Mouse (Mus musculus): ENCODE measurements around the gene Gpr21. TPM values are rescaled to one million over a fixed set of nuclear protein-coding genes. Genes with fewer than 3 reads are reported as not detected.

Gene Gpr21
- polyA plus RNA-seq, 1 experiment = 0.07 TPM

DNA sequence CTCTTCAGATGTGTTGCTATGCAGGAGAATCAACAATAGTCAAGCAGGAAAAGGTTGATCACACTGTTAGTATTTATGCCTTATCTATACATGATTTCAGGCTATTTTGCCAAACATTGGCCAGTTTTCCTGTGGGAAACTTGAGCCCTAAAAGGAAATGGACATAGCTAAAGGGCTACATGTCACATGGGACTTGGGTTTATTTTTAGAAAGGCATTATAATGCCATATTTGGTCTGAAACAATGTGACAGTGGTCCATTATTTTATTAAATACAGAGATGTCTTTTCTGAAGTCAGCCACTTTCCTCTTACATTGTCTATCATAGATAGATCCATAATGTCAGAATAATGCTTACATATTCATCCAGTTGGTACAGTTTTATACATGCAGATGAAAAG is 11.5 kb downstream of the Gpr21 start:
- Histone ChIP-seq H3K27me3 (ENCODE audit: control insufficient read depth, insufficient read depth, insufficient read length) (no peaks in the 10 kb centered on the region), H3K79me2 (ENCODE audit: control insufficient read depth, insufficient read depth) (no peaks in the 10 kb centered on the region), H3K4me2 (ENCODE audit: low read depth) (no peak overlapping the region), H3K36me3 (ENCODE audit: control insufficient read depth, insufficient read depth) (peaks cover 8% of the 10 kb centered on the region), H3ac (ENCODE audit: control insufficient read depth, insufficient read length) (no peak overlapping the region), H3K4me3 (no peak overlapping the region)
- TF ChIP-seq POLR2A (IDR thresholded peaks at IDR 0.05; ENCODE audit: insufficient read length, low read depth) = no peak
- no peak for TF ChIP-seq MYOG (IDR thresholded peaks at IDR 0.05; ENCODE audit: control insufficient read depth in 1 of 3, insufficient read depth in 1 of 3, insufficient read length in 2 of 3, low read depth in 2 of 3)

DNA sequence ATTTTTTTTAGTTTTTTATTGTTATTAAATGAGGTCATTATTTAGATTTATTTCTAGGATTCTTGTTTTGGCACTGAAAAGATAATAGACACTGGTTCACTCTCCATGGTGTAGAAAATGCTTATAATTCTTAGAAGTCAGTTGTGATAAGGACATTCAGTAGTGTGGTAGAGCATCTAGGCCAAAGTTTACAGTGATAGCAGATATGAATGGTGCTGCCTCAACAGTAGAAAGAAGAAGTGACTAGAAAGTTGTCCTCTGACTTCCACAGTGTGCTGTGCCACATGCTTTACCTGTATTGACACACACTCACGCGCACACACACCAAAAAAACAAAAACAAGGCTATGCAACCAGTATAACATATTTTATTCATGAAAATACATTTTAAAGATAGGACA is 13.3 kb downstream of the Gpr21 start:
- no peaks in the 10 kb centered on the region for H3K27me3 ChIP-seq (ENCODE audit: control insufficient read depth, insufficient read depth, insufficient read length)
- no peak for TF ChIP-seq POLR2AphosphoS2 (IDR thresholded peaks at IDR 0.05; ENCODE audit: insufficient read length, low read depth)
- no peak for TF ChIP-seq SRF (IDR thresholded peaks at IDR 0.05; ENCODE audit: control insufficient read depth, insufficient read length, low read depth)
- no peak for TF ChIP-seq MYOD1 (IDR thresholded peaks at IDR 0.05; ENCODE audit: control insufficient read depth in 1 of 3, insufficient read length in 2 of 3, low read depth in 2 of 3)
- no peak for TF ChIP-seq USF1 (IDR thresholded peaks at IDR 0.05; ENCODE audit: low read depth)
- no peak for TF ChIP-seq MYOG (IDR thresholded peaks at IDR 0.05; ENCODE audit: control insufficient read depth in 1 of 3, insufficient read depth in 1 of 3, insufficient read length in 2 of 3, low read depth in 2 of 3)
- TF ChIP-seq POLR2A (IDR thresholded peaks at IDR 0.05; ENCODE audit: insufficient read length, low read depth) = no peak
- TF ChIP-seq TCF12 (IDR thresholded peaks at IDR 0.05; ENCODE audit: insufficient read depth, poor library complexity, severe bottlenecking) = no peak
- TF ChIP-seq REST (IDR thresholded peaks at IDR 0.05; ENCODE audit: insufficient read depth, insufficient read length) = no peak
- TF ChIP-seq CEBPB (IDR thresholded peaks at IDR 0.05; ENCODE audit: insufficient read depth, poor library complexity, severe bottlenecking) = no peak
- TF ChIP-seq TCF3 (IDR thresholded peaks at IDR 0.05; ENCODE audit: insufficient read length, low read depth) = no peak
- no peak for TF ChIP-seq MAX (IDR thresholded peaks at IDR 0.05; ENCODE audit: low read depth)
- TF ChIP-seq E2F4 (IDR thresholded peaks at IDR 0.05; ENCODE audit: insufficient read depth) = no peak

DNA sequence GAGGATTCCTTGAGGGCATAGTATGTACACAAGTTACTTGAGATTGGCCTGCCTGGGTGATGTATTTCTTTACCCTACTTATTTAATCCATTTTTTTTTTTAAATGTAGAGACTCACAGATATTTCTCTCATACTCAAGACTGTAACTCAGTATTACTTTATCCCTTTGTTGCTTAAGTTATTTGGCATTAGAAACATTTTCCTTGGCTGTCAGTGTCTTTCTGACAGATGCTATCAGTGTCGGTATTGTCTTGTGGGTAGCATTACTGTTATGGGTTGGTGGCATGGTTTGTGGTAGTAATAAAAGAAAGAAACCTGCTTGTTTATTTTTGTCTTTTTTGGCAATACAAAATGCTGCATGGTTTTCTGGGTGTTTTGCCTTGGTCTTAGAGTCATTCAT is 14.6 kb downstream of the Gpr21 start:
- TF ChIP-seq CEBPB (IDR thresholded peaks at IDR 0.05; ENCODE audit: insufficient read depth, poor library complexity, severe bottlenecking) (no peak), SRF (IDR thresholded peaks at IDR 0.05; ENCODE audit: control insufficient read depth, insufficient read length, low read depth) (no peak), REST (IDR thresholded peaks at IDR 0.05; ENCODE audit: insufficient read depth, insufficient read length) (no peak), POLR2AphosphoS2 (IDR thresholded peaks at IDR 0.05; ENCODE audit: insufficient read length, low read depth) (no peak), USF1 (IDR thresholded peaks at IDR 0.05; ENCODE audit: low read depth) (no peak), MYOG (IDR thresholded peaks at IDR 0.05; ENCODE audit: control insufficient read depth in 1 of 3, insufficient read depth in 1 of 3, insufficient read length in 2 of 3, low read depth in 2 of 3) (no peak), MYOD1 (IDR thresholded peaks at IDR 0.05; ENCODE audit: control insufficient read depth in 1 of 3, insufficient read length in 2 of 3, low read depth in 2 of 3) (no peak), POLR2A (IDR thresholded peaks at IDR 0.05; ENCODE audit: insufficient read length, low read depth) (no peak), TCF3 (IDR thresholded peaks at IDR 0.05; ENCODE audit: insufficient read length, low read depth) (no peak), MAX (IDR thresholded peaks at IDR 0.05; ENCODE audit: low read depth) (no peak), TCF12 (IDR thresholded peaks at IDR 0.05; ENCODE audit: insufficient read depth, poor library complexity, severe bottlenecking) (no peak), E2F4 (IDR thresholded peaks at IDR 0.05; ENCODE audit: insufficient read depth) (no peak)
- Histone ChIP-seq H3K79me2 (ENCODE audit: control insufficient read depth, insufficient read depth) (no peaks in the 10 kb centered on the region), H3K4me3 (no peak overlapping the region), H3K36me3 (ENCODE audit: control insufficient read depth, insufficient read depth) (peaks cover 30% of the 10 kb centered on the region), H3K4me2 (ENCODE audit: low read depth) (no peak overlapping the region), H3K27me3 (ENCODE audit: control insufficient read depth, insufficient read depth, insufficient read length) (no peaks in the 10 kb centered on the region), H3ac (ENCODE audit: control insufficient read depth, insufficient read length) (no peak overlapping the region)

More for the DNA sequence above, 13.3 kb downstream of the Gpr21 start:
- Histone ChIP-seq H3K79me2 (ENCODE audit: control insufficient read depth, insufficient read depth) (no peaks in the 10 kb centered on the region), H3ac (ENCODE audit: control insufficient read depth, insufficient read length) (no peak overlapping the region), H3K36me3 (ENCODE audit: control insufficient read depth, insufficient read depth) (peaks cover 24% of the 10 kb centered on the region), H3K4me2 (ENCODE audit: low read depth) (no peak overlapping the region), H3K4me3 (no peak overlapping the region)

DNA sequence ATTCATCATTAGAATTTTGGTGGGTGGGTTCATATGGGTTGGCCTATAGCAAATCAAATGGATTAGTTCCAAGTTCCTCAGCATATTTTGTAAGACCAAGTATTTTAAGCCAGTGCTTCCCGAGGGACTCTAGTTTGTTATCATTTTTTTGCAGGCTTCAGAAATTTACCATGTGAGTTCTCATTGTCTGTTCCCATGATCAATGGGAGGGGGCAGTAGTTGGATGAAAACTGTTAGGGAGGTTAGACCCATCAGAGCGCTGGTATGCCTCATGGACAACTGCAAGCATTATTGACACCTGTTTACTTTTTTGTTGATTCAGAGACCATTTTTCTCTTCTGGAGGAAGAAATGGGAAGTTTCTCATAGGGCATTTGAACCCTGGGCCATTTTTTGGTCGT is 15.5 kb downstream of the Gpr21 start:
- Histone ChIP-seq H3K4me3 (no peak overlapping the region), H3K36me3 (ENCODE audit: control insufficient read depth, insufficient read depth) (peaks cover 38% of the 10 kb centered on the region), H3ac (ENCODE audit: control insufficient read depth, insufficient read length) (no peak overlapping the region), H3K79me2 (ENCODE audit: control insufficient read depth, insufficient read depth) (no peaks in the 10 kb centered on the region), H3K4me2 (ENCODE audit: low read depth) (no peak overlapping the region), H3K27me3 (ENCODE audit: control insufficient read depth, insufficient read depth, insufficient read length) (no peaks in the 10 kb centered on the region)
- no peak for TF ChIP-seq POLR2A (IDR thresholded peaks at IDR 0.05; ENCODE audit: insufficient read length, low read depth)
- TF ChIP-seq MAX (IDR thresholded peaks at IDR 0.05; ENCODE audit: low read depth) = no peak
- TF ChIP-seq TCF12 (IDR thresholded peaks at IDR 0.05; ENCODE audit: insufficient read depth, poor library complexity, severe bottlenecking) = no peak
- no peak for TF ChIP-seq POLR2AphosphoS2 (IDR thresholded peaks at IDR 0.05; ENCODE audit: insufficient read length, low read depth)
- no peak for TF ChIP-seq MYOG (IDR thresholded peaks at IDR 0.05; ENCODE audit: control insufficient read depth in 1 of 3, insufficient read depth in 1 of 3, insufficient read length in 2 of 3, low read depth in 2 of 3)

DNA sequence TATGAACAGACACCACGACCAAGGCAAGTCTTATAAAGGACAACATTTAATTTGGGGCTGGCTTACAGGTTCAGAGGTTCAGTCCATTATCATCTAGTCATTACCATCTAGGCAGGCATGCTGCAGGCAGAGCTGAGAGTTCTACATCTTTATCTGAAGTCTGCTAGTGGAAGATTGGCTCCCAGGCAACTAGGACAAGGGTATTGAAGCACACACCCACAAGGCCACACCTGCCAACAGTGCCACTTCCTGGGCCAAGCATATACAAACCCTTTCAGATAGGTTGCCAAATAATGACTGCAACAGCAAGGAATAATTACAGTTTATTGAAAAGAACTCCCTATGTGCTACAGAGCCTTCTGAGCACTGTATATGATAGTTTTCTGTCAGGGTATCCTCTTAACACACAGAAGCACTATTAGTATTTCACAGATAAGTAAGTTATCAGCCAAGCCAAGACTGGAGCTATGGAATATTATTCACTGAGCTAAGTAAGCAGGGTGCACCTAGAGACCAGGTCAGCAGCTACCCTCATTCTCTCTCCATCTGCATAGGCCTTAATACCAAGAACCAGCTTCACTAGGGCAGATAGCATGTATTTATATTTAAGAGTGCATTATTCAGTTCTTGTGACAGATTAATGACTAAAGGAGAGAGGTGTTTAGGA is 33.3 kb downstream of the Gpr21 start:
- TF ChIP-seq REST (IDR thresholded peaks at IDR 0.05; ENCODE audit: insufficient read depth, insufficient read length) = no peak
- Histone ChIP-seq H3K4me3 (no peak overlapping the region), H3K27me3 (ENCODE audit: control insufficient read depth, insufficient read depth, insufficient read length) (no peaks in the 10 kb centered on the region), H3K79me2 (ENCODE audit: control insufficient read depth, insufficient read depth) (no peaks in the 10 kb centered on the region), H3K4me2 (ENCODE audit: low read depth) (no peak overlapping the region), H3K36me3 (ENCODE audit: control insufficient read depth, insufficient read depth) (peaks cover 44% of the 10 kb centered on the region), H3ac (ENCODE audit: control insufficient read depth, insufficient read length) (no peak overlapping the region)

Measured in myocyte (in vitro differentiated cells).